Mouse (Mus musculus) thymus, adult 2 months (tissue): Measurements from ENCODE around the gene Cyth2.

Source experiments
- CTCF ChIP-seq: fragments of 200-500 bp; IDR thresholded peaks from 2 replicates; pipeline ENCODE4 v1.5.1; 2012; ENCODE audit warnings: mild to moderate bottlenecking, control low read depth, low read length, moderate library complexity, borderline replicate concordance; ENCODE audit not compliant: control insufficient read depth, poor library complexity, insufficient read depth; ENCODE audit errors: extremely low read depth
- POLR2A ChIP-seq: fragments of 200-500 bp; IDR thresholded peaks from 2 replicates; pipeline ENCODE4 v1.6.1; 2012; ENCODE audit warnings: mild to moderate bottlenecking, low read length, control low read depth, moderate library complexity; ENCODE audit not compliant: control insufficient read depth, poor library complexity, insufficient read depth; ENCODE audit errors: extremely low read depth

GRCm38 (mm10) chr7:45859008-45859407, 44.6 kb upstream of the Cyth2 start:
- TF ChIP-seq CTCF (no peak), POLR2A (no peak)
